Mouse (Mus musculus): ENCODE measurements around the gene Mcrip1.

The Mcrip1 gene

GRCm38 (mm10) chr11:120512790-120513453, 36.6 kb downstream of the Mcrip1 start:
- DNase-seq (ENCODE audit: low spot score): no peak

- no peak for DNase-seq (ENCODE audit: low spot score)
These were observed 39.0 kb downstream of the Mcrip1 start for GRCm38 (mm10) chr11:120510375-120511030.

DNA sequence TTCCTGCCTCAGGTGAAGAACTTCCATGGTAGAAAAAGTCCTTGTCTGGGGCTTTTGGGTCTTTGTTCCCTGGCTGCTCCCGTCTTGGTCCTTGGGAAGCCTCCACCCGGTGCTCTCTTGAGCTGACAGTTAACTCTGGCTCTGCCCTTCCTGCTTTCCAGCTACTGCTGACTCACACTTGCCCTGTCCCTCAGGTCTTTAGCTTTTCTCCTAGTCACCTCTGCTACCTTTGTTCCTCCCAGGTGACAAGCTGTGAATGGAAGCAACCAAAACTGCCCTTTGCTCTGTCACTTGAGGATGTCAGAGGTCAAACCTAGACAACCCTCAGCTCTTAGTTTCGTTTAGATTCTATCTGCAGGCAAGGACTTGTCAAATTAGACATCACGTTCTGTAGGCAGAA, 39.6 kb downstream of the Mcrip1 start:
- DNase-seq (ENCODE audit: low spot score): no peak

GRCm38 (mm10) chr11:120508290-120508870, 41.1 kb downstream of the Mcrip1 start:
- DNase-seq (ENCODE audit: low spot score): no peak

DNA sequence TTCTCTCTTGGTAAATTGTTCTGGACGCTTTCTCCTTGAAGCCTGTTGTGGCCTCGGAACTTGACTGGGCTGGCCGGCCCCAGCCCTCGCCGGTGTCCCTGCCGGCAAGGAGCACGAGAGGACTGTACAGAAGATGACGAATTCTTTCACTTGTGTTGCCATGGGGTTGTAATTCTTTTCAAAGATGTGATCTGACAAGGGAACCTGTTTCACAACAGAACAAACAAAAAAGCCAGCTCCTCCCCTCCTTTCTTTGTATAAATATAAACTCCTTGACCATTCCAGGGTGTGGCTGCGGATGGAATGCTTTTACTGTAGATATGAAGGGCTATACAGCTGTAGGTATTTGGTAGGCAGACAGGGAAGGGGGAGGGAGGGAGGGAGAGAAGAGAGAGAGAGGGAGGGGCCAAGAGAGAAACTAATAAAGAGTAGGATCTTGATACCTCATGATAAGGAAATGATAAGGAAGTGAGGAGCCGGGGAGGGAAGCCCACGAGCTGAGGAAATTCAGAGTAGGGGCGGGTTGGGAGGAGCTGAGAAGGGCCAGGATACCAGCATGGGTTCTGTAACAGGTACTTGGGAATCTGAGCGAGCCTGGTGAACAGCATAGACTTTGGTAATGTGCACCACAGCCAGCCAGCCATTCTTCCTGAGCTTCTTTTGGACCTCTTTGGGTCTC, 41.8 kb downstream of the Mcrip1 start:
- no peak for DNase-seq (ENCODE audit: low spot score)

DNA sequence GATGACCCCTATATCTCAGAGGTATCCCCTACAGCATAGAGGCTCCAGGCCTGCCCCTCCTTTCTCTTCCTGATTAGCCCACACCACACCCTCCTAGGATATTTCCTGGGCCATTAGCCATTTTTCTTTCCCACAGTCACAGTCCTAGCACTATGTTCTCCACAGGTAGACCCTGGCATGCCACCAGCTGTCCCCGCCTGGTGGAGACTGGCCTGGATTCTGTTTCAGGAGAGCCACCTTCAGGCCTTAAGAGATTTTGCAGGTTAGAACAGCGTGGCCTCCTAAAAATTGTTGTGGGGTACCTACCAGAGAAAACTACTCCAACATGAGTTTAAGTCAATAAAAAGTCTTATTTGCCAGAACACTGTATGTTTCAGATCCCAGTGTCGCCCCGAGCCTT, 42.6 kb downstream of the Mcrip1 start:
- DNase-seq (ENCODE audit: low spot score): no peak

DNA sequence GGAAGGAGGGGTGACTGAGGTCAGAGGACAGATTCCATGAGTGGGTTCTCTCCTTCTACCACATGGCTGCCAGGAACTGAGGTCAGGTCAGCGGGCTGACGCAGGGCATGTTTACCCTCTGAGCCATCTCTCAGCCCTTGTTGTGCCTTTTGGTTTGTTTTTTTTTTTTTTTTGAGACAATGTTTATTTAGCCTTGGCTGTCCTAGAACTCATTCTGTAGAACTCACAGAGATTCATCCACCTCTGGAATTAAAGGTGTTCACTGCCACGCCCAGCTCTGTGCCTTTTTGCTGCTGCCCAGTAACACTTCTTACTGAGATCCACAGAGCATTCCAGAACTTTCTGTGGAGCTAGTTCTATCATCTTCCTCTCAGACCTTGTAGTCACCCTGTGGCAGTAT, 43.9 kb downstream of the Mcrip1 start:
- no peak for DNase-seq (ENCODE audit: low spot score)

DNA sequence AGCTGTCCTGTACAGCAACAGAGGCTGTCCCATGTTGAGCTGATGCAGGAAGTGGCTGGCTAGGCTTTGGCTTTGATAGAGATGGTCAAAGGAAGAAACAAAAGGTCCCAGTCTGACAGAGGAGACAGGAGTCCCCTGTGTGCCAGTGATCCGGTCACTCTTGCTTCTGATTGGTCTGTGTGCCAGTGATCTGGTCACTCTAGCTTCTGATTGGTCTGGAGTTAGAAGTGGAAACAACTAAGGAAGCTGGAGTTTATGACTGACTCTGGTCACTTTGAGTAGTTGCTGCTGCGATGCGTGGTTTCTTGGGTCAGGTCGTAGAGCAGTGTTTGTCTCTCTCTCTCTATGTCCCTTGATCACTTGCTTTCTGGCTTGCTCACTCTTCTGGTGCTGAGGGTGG, 47.8 kb downstream of the Mcrip1 start:
- DNase-seq (ENCODE audit: low spot score): no peak

- DNase-seq (ENCODE audit: low spot score): no peak
These were observed 48.5 kb downstream of the Mcrip1 start for GRCm38 (mm10) chr11:120501018-120501417.

DNA sequence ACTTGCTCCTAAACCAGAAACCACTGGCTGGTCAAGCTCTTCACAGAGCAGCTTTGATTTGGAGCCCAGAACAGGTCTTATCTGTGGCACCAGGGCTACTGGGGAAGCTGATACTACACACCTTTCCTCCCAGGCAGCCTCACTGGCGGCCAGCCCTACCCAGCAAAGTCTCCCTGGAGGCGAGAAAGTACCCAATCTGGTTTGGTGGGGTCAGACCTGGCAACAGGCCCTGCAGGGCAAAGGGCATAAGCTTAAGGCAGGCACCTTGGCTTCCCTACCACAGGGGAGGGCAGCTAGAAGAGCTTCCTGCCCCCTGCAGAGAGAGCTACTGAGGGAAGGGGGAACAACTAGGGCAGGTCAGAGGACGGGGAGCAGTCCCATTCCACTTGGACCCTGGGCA, 49.2 kb downstream of the Mcrip1 start:
- peak; percentile 63 for DNase-seq (ENCODE audit: low spot score)

- DNase-seq (ENCODE audit: low spot score): no peak
These were observed 49.6 kb downstream of the Mcrip1 start for GRCm38 (mm10) chr11:120499894-120500293.

GRCm38 (mm10) chr11:120498891-120499290, 50.6 kb downstream of the Mcrip1 start:
- peak; percentile 48 for DNase-seq (ENCODE audit: low spot score)

GRCm38 (mm10) chr11:120498226-120498625, 51.3 kb downstream of the Mcrip1 start:
- no peak for DNase-seq (ENCODE audit: low spot score)

GRCm38 (mm10) chr11:120497436-120497835, 52.1 kb downstream of the Mcrip1 start:
- DNase-seq (ENCODE audit: low spot score): peak; percentile 69

DNA sequence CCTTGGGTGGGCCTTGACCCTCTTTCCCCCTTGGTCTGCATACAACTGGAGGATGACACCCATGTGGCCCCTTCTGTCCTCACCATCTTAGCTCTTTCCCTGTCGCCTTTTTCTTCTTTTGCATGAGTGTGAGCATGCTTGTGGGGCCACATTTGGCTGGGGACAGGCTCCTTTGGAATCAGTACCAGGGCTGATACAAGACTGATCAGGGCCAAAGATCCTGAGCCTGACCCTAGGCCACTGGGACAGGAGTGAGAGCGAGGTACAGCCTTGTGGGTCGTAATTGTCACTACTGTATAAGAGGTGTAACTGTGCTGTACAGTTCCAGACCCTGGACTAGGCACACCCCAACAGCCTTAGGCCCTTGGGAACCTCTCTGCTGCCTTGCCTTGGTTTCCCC, 55.6 kb downstream of the Mcrip1 start:
- DNase-seq (ENCODE audit: low spot score): no peak

DNA sequence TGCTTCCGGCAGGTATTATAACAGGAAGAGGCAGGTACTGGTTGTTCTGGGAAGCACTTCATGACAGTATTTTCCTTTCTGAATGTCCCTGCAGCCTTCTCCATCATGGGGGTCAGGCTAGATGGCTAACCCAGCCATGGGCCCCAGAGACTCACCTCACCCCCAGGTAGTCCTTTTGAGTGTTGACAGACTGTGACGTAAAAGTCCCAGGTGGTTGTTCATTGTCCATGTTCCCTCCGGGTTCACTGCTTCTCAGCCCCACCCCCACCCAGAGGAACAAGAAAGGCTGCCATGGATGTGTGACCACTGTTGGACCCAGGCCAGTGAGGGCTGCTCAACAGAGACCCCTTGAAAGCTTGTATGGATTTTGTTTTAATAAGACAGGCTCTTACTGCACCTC, 56.2 kb downstream of the Mcrip1 start:
- no peak for DNase-seq (ENCODE audit: low spot score)
